Mouse (Mus musculus) limb, embryonic 14.5 days (tissue): ENCODE measurements around the gene Nt5c. TPM values are rescaled to one million over a fixed set of nuclear protein-coding genes. Genes with fewer than 3 reads are reported as not detected.

Experiments used
- ATAC-seq: fragments of 200-750 bp; cut with Nextera tagmentation; 2 replicates; pipeline ENCODE4 v1.8.0; 2017; ENCODE audit warnings: low read depth, moderate number of reproducible peaks, moderate TSS enrichment; ENCODE audit not compliant: low FRiP score
- DNase-seq: peaks from one replicate; pipeline ENCODE4 v3.0.0-alpha.2; 2015; ENCODE audit warnings: low spot score
- H3K27ac ChIP-seq: fragments of 300-500 bp; sonication (generic); replicated peaks from 2 replicates; pipeline ENCODE4 v1.5.1; 2014; ENCODE audit warnings: low read depth, mild to moderate bottlenecking, low read length, moderate library complexity, mixed read lengths
- H3K27me3 ChIP-seq: fragments of 300-500 bp; sonication (generic); 2 replicates; pipeline ENCODE4 v1.6.1; 2014; ENCODE audit warnings: low read length, mixed read lengths; ENCODE audit not compliant: control insufficient read depth, insufficient read depth
- H3K36me3 ChIP-seq: fragments of 300-500 bp; sonication (generic); 2 replicates; pipeline ENCODE4 v1.6.1; 2014; ENCODE audit warnings: mild to moderate bottlenecking, low read length, moderate library complexity, mixed read lengths; ENCODE audit not compliant: control insufficient read depth, insufficient read depth
- H3K4me1 ChIP-seq: fragments of 300-500 bp; sonication (generic); 2 replicates; pipeline ENCODE4 v1.6.1; 2014; ENCODE audit warnings: antibody characterized with exemption, low read length, mixed read lengths; ENCODE audit not compliant: control insufficient read depth, insufficient read depth
- H3K4me2 ChIP-seq: fragments of 300-500 bp; sonication (generic); replicated peaks from 2 replicates; pipeline ENCODE4 v1.6.1; 2014; ENCODE audit warnings: low read depth, mild to moderate bottlenecking, low read length, moderate library complexity; ENCODE audit not compliant: severe bottlenecking
- H3K4me3 ChIP-seq: fragments of 300-500 bp; sonication (generic); replicated peaks from 2 replicates; pipeline ENCODE4 v1.5.1; 2014; ENCODE audit warnings: low read length
- H3K9ac ChIP-seq: fragments of 300-500 bp; sonication (generic); 2 replicates; pipeline ENCODE4 v1.6.1; 2014; ENCODE audit warnings: mild to moderate bottlenecking, low read depth, low read length, moderate library complexity; ENCODE audit not compliant: severe bottlenecking
- H3K9me3 ChIP-seq: fragments of 300-500 bp; sonication (generic); 2 replicates; pipeline ENCODE4 v1.6.1; 2016; ENCODE audit warnings: low read length; ENCODE audit not compliant: control insufficient read depth
- POLR2A ChIP-seq: fragments of 200-500 bp; IDR thresholded peaks from 2 replicates; pipeline ENCODE4 v1.8.0; 2012; ENCODE audit warnings: inconsistent platforms, mild to moderate bottlenecking, moderate library complexity, borderline replicate concordance; ENCODE audit not compliant: insufficient read depth, insufficient read length; ENCODE audit errors: extremely low read depth
- WGBS: fragments of 180-500 bp; shearing (Covaris S2); extraction: QIAGEN DNeasy Blood & Tissue Kit; methylation state at CpG from one replicate; pipeline ENCODE4 v1.1.7; 2014; 5-methylcytosine and 5-hydroxymethylcytosine counted together
- polyA plus RNA-seq, 2 experiments: library from polyadenylated mRNA; depleted of rRNA in 1 of 2; stranded (reverse) in 1 of 2; unstranded in 1 of 2; fragments of >200 nt; fragmentation: Nextera tagmentation in 1 of 2; extraction: Ambion mirVana in 1 of 2; gene quantifications; 2 replicates each; pipeline versions ENCODE4 v1.2.1 to v1.2.3; 2012 to 2014

Nt5c gene
- polyA plus RNA-seq, 2 experiments: 55.4 to 76.6 TPM

- WGBS: 87% methylated on average over 8 of the region's 8 CpGs
- H3K36me3 ChIP-seq: no peaks in the 10 kb centered on the region
- DNase-seq: no peak
- TF ChIP-seq POLR2A: no peak
- no peak for ATAC-seq
- no peaks in the 10 kb centered on the region for H3K9me3 ChIP-seq
- no peak overlapping the region for H3K4me3 ChIP-seq
- no peaks in the 10 kb centered on the region for H3K27me3 ChIP-seq
- H3K27ac ChIP-seq: no peak overlapping the region
- H3K4me2 ChIP-seq: no peak overlapping the region
- H3K9ac ChIP-seq: no peak overlapping the region
- no peaks in the 10 kb centered on the region for H3K4me1 ChIP-seq
These were observed 26.8 kb downstream of the Nt5c start for GRCm38 (mm10) chr11:115464851-115465250.

GRCm38 (mm10) chr11:115463397-115463796 lies 28.3 kb downstream of the Nt5c start:
- 51% methylated on average over 11 of the region's 11 CpGs for WGBS
- no peaks in the 10 kb centered on the region for H3K9me3 ChIP-seq
- no peak overlapping the region for H3K9ac ChIP-seq
- no peak overlapping the region for H3K4me3 ChIP-seq
- DNase-seq (no peak), ATAC-seq (no peak)
- H3K36me3 ChIP-seq: no peaks in the 10 kb centered on the region
- no peak overlapping the region for H3K4me2 ChIP-seq
- no peaks in the 10 kb centered on the region for H3K4me1 ChIP-seq
- TF ChIP-seq POLR2A: no peak
- H3K27me3 ChIP-seq: no peaks in the 10 kb centered on the region
- H3K27ac ChIP-seq: no peak overlapping the region

GRCm38 (mm10) chr11:115462243-115462891 lies 29.3 kb downstream of the Nt5c start, which contains the start of gene Slc16a5:
Gene Slc16a5, plus strand, starts transcription at chr11:115462474.
- H3K9ac ChIP-seq: no peak within 1 kb of the TSS
- H3K4me1 ChIP-seq: no peaks in the 10 kb centered on the region
- H3K27ac ChIP-seq: no peak within 1 kb of the TSS
- no peak within 1 kb of the TSS for H3K4me3 ChIP-seq
- no peaks in the 10 kb centered on the region for H3K27me3 ChIP-seq
- DNase-seq (no peak), ATAC-seq (no peak)
- no peak within 1 kb of the TSS for H3K4me2 ChIP-seq
- H3K36me3 ChIP-seq: no peaks in the 10 kb centered on the region
- WGBS: 67% methylated on average over 16 of the region's 16 CpGs
- no peaks in the 10 kb centered on the region for H3K9me3 ChIP-seq
- TF ChIP-seq POLR2A: no peak

- DNase-seq (no peak), ATAC-seq (no peak)
- 76% methylated on average over 5 of the region's 5 CpGs for WGBS
- Histone ChIP-seq H3K27ac (no peak overlapping the region), H3K4me1 (no peaks in the 10 kb centered on the region), H3K36me3 (no peaks in the 10 kb centered on the region), H3K9me3 (no peaks in the 10 kb centered on the region), H3K4me2 (no peak overlapping the region), H3K9ac (no peak overlapping the region), H3K4me3 (no peak overlapping the region), H3K27me3 (no peaks in the 10 kb centered on the region)
- TF ChIP-seq POLR2A: no peak
These were observed 29.8 kb downstream of the Nt5c start for GRCm38 (mm10) chr11:115461846-115462242.

- no peak for TF ChIP-seq POLR2A
- ATAC-seq: no peak
- Histone ChIP-seq H3K27ac (no peak overlapping the region), H3K27me3 (no peaks in the 10 kb centered on the region), H3K9ac (no peak overlapping the region), H3K4me1 (no peaks in the 10 kb centered on the region), H3K36me3 (no peaks in the 10 kb centered on the region), H3K4me3 (no peak overlapping the region), H3K9me3 (no peaks in the 10 kb centered on the region), H3K4me2 (no peak overlapping the region)
- DNase-seq: no peak
- 21% methylated on average over 8 of the region's 8 CpGs for WGBS
These were observed 30.7 kb downstream of the Nt5c start for GRCm38 (mm10) chr11:115460976-115461375.
